Mouse (Mus musculus): ENCODE data around the gene Syt5.

Syt5 gene

GRCm38 (mm10) chr7:4521231-4522003 lies 25.9 kb downstream of the Syt5 start:
- DNase-seq: no peak

GRCm38 (mm10) chr7:4518487-4518886 lies 28.9 kb downstream of the Syt5 start:
- no peak for DNase-seq

GRCm38 (mm10) chr7:4516332-4517050 lies 30.9 kb downstream of the Syt5 start, which contains the start of gene Tnnt1:
TSS of gene Tnnt1 (minus strand) at chr7:4516382.
- no peak for DNase-seq

- no peak for DNase-seq
Measured at GRCm38 (mm10) chr7:4515853-4516252, 31.5 kb downstream of the Syt5 start.

- DNase-seq: no peak
Measured at GRCm38 (mm10) chr7:4513829-4514712, 33.3 kb downstream of the Syt5 start.

- DNase-seq: peak; percentile 31 to 51
Measured at GRCm38 (mm10) chr7:4513236-4513635, 34.1 kb downstream of the Syt5 start.

GRCm38 (mm10) chr7:4511489-4512224 lies 35.7 kb downstream of the Syt5 start:
- DNase-seq: no peak

GRCm38 (mm10) chr7:4509863-4510608 lies 37.3 kb downstream of the Syt5 start:
- peak; percentile 76 to 86 for DNase-seq

GRCm38 (mm10) chr7:4508739-4509116 lies 38.6 kb downstream of the Syt5 start:
- DNase-seq: no peak

GRCm38 (mm10) chr7:4508062-4508738 lies 39.1 kb downstream of the Syt5 start:
- no peak for DNase-seq

GRCm38 (mm10) chr7:4507220-4507619 lies 40.1 kb downstream of the Syt5 start:
- no peak for DNase-seq

GRCm38 (mm10) chr7:4504646-4505435 lies 42.5 kb downstream of the Syt5 start:
- DNase-seq: no peak

- DNase-seq: no peak
Measured at GRCm38 (mm10) chr7:4503858-4504257, 43.5 kb downstream of the Syt5 start.

GRCm38 (mm10) chr7:4503100-4503499 lies 44.2 kb downstream of the Syt5 start:
- DNase-seq: no peak

GRCm38 (mm10) chr7:4502421-4503090 lies 44.8 kb downstream of the Syt5 start:
- DNase-seq: peak; percentile 54 to 56

GRCm38 (mm10) chr7:4501558-4502397 lies 45.6 kb downstream of the Syt5 start, which contains the start of gene Ppp1r12c:
TSS of gene Ppp1r12c (minus strand) at chr7:4501680.
- DNase-seq: peak; percentile 96 to 97

- peak in 1 of 2 experiments; percentile 58 for DNase-seq
Measured at GRCm38 (mm10) chr7:4500892-4501471, 46.4 kb downstream of the Syt5 start.

GRCm38 (mm10) chr7:4499034-4499433 lies 48.3 kb downstream of the Syt5 start:
- no peak for DNase-seq
